Mouse (Mus musculus): Measurements from ENCODE around the gene 2900026A02Rik.

2900026A02Rik gene

GRCm38 (mm10) chr5:113090077-113090690 is 130.9 kb downstream of the 2900026A02Rik start:
- DNase-seq: no peak

GRCm38 (mm10) chr5:113087465-113087864 is 133.6 kb downstream of the 2900026A02Rik start:
- no peak for DNase-seq

GRCm38 (mm10) chr5:113086990-113087389 is 134.0 kb downstream of the 2900026A02Rik start:
- DNase-seq: no peak

DNA sequence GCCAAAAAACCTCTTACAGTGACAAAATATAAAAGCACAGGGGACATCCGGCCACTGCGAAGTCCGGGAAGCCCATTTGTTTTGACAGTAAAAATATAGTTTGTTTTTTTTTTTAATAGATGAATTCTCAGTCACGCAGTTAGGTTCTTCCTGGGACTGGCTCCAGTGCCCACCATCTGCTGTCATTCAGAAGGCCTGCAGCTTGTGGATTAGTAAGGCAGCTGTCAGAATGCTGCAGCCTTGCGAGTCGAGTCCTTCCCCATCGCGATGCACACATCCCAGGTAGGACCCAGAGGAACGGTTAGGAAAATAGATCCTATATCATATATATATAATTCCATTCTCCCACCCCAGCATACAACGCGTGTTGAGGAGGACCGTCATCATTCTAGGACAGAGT is 134.6 kb downstream of the 2900026A02Rik start:
- DNase-seq: no peak

DNA sequence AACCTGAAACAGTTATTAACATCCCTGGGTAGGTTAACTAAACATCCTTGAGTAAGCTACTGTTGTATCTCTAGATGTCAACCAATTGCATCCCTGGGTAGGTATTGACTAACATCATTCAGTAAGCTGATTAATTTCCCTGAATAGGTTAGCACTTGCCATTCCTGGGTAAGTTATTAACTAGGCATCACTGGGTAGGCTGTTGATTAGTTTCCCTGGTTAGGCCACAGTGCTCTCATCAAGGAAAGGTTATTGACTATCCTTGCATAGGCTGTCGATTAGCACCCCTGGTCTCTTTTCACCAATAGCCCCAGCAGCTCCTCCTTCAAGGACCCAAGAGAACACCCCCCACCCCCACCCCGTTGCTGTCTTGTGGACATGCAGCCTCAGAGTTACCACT is 135.1 kb downstream of the 2900026A02Rik start:
- no peak for DNase-seq

GRCm38 (mm10) chr5:113084309-113084708 is 136.7 kb downstream of the 2900026A02Rik start:
- no peak for DNase-seq

GRCm38 (mm10) chr5:113082356-113083168 is 138.5 kb downstream of the 2900026A02Rik start:
- no peak for DNase-seq

DNA sequence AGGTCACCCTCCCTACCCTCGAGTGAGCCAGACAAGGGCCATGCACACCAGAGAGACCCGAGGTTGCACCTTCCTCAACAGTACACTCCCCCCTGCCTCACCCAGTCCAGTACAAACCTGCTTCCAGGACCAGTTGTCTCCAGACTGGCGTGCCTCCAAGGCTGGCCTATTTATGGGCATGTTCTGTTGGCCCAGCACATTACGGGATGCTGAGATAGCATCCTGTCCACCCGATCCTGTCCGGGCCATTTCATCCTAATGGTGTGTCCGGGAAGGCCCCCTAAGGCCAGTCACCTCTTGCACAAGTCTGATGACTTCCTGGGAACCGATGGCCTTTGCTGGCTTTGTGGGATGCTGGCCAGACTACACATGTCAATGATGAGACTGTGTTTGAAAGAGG is 139.6 kb downstream of the 2900026A02Rik start, which contains the start of gene Crybb3:
Gene Crybb3, minus strand, starts transcription at position 146 of the 400 bp plus-strand sequence.
- DNase-seq: no peak

DNA sequence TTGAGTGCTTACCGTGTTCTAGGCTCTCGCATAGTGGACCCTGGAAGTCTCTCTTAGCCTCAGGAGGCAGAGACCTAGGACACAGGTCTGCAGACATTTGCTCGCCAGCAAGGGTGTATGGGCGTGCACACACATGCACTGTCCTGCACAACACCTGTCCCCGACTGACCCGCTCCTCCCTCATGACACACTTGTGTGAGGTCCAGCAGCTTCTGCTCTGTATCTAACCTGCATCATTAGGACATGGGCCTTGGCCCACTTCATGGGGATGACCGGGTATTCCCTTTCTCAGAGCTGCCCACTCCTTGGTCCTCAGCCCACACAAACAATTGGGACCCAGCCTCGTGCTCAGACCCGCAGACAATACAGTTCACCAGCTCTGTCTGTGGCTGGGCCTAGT is 140.0 kb downstream of the 2900026A02Rik start:
- DNase-seq: no peak

DNA sequence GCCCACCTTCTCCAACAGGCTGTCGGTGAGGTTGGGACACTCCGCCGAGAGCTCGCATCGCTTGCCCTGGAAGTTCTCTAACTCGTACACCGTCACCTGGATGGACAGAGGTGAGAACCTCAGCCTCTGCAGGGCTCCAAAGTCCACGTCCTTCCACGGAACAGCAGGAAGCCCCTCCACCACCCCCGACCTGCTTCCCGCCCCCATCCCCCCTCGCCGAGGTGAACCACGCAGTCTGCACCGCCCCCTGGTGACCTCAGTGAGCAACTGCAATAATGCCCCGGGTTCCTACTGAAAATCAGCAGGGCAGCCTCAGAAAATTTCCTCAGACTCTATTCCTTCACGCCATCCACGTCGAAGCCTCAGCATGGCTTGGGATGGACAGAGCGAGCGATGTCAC is 141.3 kb downstream of the 2900026A02Rik start:
- peak; percentile 23 to 33 for DNase-seq

- peak; percentile 23 for DNase-seq
Measured at GRCm38 (mm10) chr5:113078686-113079085, 142.3 kb downstream of the 2900026A02Rik start.

DNA sequence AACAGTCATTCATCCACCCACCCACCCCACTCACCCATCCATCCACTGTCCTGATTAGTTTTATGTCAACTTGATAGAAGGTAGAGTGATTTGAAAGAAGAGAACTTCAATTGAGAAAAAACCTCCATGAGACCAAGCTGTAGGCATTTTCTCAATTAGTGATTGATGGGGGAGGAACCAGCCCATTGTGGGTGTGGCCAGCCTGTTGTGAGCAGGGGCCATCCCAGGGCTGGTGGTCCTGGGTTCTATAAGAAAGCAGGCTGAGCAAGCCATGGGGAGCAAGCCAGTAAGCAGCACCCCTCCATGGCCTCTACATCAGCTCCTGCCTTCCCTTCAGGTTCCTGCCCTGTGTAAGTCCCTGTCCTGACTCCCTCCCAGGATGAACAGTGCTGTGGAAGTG is 151.0 kb downstream of the 2900026A02Rik start, which contains the start of gene Crybb2:
Gene Crybb2, minus strand, starts transcription at position 101 of the 400 bp plus-strand sequence.
- DNase-seq: no peak

DNA sequence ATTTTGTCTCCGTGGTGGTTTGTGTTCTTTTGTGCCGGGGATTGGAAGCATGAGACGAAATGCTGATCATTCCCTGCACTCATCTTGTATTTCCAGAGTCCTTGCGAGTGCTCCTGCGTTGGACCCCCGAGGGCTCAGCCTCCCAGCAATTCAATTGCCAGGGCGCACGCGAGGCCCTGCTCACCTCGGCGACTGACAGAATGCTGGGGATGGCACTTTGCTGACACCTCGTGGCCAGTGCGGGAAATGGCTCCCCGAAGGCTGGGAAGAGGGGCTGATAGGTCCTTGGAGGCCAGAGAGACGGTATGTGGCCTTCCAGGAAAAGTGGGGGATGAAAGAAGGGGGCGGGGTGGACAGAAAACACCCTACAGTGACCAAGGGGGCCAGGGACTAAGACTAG is 166.7 kb downstream of the 2900026A02Rik start:
- peak; percentile 74 to 77 for DNase-seq

GRCm38 (mm10) chr5:113050581-113051185 is 170.4 kb downstream of the 2900026A02Rik start:
- DNase-seq: no peak

GRCm38 (mm10) chr5:113049876-113050275 is 171.2 kb downstream of the 2900026A02Rik start:
- DNase-seq: no peak

- no peak for DNase-seq
Measured at GRCm38 (mm10) chr5:113045511-113046273, 175.3 kb downstream of the 2900026A02Rik start.

GRCm38 (mm10) chr5:113043531-113043930 is 177.5 kb downstream of the 2900026A02Rik start:
- no peak for DNase-seq

DNA sequence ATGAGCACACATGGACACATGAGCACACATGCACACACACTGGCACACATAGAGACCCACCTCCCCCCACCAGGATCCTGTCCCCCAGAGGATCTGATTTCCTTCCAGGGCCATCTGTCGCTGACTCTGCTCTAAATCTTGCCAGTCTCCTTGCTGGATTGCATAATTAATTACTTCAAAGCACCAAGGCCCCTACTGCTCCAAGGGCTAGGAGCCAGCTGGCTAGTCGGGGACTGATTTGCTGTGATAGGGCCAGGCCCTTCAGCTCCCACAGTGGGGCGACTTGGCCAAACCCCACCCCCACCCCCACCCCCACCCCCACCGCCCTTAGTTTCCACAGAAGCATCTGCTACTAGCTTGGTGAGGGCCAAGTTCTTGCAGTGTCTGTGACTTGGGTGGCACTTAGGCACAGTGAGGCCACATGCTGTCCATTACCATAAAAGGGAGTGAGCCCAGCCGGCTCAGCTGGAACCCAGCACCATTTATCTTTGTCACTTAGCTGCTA is 179.4 kb downstream of the 2900026A02Rik start:
- DNase-seq: no peak

- no peak for DNase-seq
Measured at GRCm38 (mm10) chr5:113040776-113041175, 180.3 kb downstream of the 2900026A02Rik start.

GRCm38 (mm10) chr5:113038601-113039000 is 182.4 kb downstream of the 2900026A02Rik start:
- no peak for DNase-seq
